Mouse (Mus musculus): ENCODE measurements at regions not wholly inside any gene's neighbourhood (a gene's known extent, or its start where the extent isn't known, plus 50 kb on each side); places are given as distances from the start of the nearest gene placed in this dataset.

- no peak for TF ChIP-seq CTCF (IDR thresholded peaks at IDR 0.05; ENCODE audit: low read depth, low read length)
- no peak for TF ChIP-seq POLR2A (IDR thresholded peaks at IDR 0.05; ENCODE audit: extremely low read depth, insufficient read depth, low read length)
Observed at GRCm38 (mm10) chr12:88579974-88580373, 142.7 kb upstream of the Nrxn3 start.

All from liver, adult 2 months (tissue).